Mouse (Mus musculus) liver, embryonic 14 days (tissue): Measurements from ENCODE around the gene Cabp4. TPM values are rescaled to one million over a fixed set of nuclear protein-coding genes. Genes with fewer than 3 reads are reported as not detected.

Source experiments
- polyA plus RNA-seq: library from polyadenylated mRNA; depleted of rRNA; stranded (reverse); fragments of >200 nt; gene quantifications from 2 replicates; pipeline ENCODE4 v1.2.3, GENCODE M21; 2012; rRNA removed

Cabp4 gene
- 0.08 and 0.10 TPM in 2 replicates for polyA plus RNA-seq

GRCm38 (mm10) chr19:4143759-4144268 is at the start of gene Cabp4:
Cabp4 (minus strand) TSS chr19:4144033.

GRCm38 (mm10) chr19:4191528-4192250 is 47.9 kb upstream of the Cabp4 start, which contains the start of gene Ppp1ca:
Ppp1ca (plus strand) TSS chr19:4192065.

DNA sequence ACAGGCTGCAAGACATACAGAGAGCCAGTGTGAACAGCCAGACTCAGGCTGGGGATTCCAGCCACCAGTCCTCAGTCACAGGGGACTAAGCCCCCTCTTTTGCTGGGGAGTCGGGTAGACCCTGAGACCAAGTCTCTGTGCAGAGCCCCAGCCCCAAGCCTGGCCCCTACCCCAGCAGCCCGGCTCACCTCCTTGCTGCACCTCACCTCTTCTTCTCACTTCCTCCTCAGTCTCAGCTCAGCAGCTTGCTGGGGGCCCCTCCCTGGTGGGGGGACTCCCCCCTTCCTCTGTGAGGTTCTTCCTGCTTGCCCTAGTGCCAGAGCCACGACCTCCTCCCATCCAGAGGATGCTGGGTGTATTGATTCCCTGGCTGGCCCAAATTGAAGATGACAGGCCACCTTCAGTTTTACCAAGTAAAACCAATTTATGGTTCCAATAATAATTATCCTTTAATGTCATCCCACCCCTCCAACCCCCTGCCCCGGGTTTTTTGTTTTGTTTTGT is 47.0 kb upstream of the Cabp4 start, which contains the start of gene Tbc1d10c:
Tbc1d10c (minus strand) TSS at position 454 of the 504 bp plus-strand sequence.

GRCm38 (mm10) chr19:4175368-4175947 is 31.6 kb upstream of the Cabp4 start, which contains the start of gene Carns1:
Carns1 (minus strand) TSS chr19:4175479.

GRCm38 (mm10) chr19:4162646-4163542 is 19.1 kb upstream of the Cabp4 start, which contains the start of gene Rps6kb2:
Rps6kb2 (minus strand) TSS chr19:4163354.

DNA sequence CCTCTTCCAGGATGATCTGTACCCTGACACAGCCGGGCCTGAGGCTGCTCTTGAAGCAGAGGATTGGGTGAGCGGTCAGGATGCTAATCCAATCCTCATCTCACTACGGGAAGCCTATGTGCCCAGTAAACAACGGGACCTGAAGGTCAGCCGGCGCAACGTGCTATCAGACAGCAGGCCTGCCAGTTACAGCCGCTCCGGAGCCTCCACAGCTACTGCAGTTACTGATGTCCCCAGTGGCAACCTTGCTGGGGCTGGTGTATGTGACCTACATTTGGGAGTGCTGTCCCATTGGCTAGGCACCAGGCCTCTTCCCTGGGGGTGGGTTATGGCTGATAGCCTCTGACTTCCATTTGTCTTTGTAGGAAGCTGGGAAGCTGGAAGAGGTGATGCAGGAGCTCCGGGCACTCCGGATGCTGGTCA is 9.4 kb upstream of the Cabp4 start, which contains the start of gene Ptprcap:
Ptprcap (plus strand) TSS at position 373 of the 423 bp plus-strand sequence.

DNA sequence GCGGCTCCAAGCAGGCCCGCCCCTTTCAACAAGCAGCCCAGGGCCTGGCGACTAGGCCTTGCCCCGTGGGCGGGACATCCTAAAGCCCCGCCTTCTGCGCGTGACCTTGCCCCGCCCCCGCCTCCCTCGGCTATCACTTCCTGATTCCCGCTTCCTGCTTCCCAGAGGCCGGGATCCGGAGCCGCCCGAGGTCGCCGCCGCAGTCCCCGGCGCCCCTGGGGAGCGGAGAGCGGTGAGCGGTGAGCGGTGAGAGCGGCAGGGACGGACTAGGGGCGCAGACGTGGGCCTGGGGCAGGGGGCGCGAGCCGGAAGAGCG is 4.6 kb upstream of the Cabp4 start, which contains the start of gene Coro1b:
Coro1b (plus strand) TSS at position 129 of the 316 bp plus-strand sequence.

GRCm38 (mm10) chr19:4139446-4139845 is 4.4 kb downstream of the Cabp4 start, which contains the start of gene Gpr152:
Gpr152 (plus strand) TSS chr19:4139787.

DNA sequence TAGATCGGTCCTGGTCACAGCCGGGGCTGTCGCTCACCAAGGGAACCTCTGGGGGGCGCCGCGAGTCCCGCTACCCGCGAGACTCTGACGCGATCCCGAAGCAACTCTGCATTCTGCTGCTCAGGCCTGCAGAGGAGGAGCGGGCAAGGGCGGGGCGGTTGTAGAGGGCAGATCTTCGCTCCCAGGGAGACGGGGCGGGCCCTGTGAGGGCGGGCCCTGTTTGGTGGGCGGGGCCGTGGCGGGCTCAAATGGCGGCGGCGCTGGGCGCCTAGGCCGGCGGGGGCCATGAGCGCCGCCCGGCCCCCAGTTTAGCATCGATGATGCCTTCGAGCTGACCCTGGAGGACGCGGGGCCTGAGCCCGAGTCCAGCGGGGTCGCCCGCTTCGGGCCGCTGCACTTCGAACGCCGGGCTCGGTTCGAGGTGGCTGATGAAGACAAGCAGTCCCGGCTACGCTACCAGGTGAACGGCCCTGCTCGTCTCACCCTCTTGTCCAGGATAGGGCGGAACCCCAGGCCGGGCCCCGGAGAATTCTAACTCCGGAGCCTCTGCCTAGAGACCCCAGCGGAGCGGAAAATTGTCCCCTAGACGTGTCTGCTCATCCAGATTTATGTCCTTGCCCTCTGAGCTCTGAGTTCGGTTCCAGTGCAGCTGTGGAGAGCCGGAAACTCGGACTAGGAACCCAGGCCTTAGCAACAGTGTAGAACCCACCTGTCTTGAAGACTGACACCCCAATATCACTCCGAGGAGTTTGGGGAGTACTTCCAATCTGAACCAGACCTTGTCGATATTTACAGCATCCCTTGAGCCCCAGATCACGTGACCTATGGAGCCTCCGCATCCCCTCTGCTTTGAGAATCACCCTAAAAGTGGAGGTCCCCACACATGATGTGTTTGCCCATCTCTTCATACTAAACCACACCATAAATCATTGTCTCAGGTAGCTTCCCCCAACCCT is 17.8 kb downstream of the Cabp4 start, which contains the start of gene Aip:
Aip (minus strand) TSS at position 118 of the 956 bp plus-strand sequence.

GRCm38 (mm10) chr19:4099837-4100717 is 43.8 kb downstream of the Cabp4 start, which contains the start of gene Pitpnm1:
Pitpnm1 (plus strand) TSS chr19:4099998.

DNA sequence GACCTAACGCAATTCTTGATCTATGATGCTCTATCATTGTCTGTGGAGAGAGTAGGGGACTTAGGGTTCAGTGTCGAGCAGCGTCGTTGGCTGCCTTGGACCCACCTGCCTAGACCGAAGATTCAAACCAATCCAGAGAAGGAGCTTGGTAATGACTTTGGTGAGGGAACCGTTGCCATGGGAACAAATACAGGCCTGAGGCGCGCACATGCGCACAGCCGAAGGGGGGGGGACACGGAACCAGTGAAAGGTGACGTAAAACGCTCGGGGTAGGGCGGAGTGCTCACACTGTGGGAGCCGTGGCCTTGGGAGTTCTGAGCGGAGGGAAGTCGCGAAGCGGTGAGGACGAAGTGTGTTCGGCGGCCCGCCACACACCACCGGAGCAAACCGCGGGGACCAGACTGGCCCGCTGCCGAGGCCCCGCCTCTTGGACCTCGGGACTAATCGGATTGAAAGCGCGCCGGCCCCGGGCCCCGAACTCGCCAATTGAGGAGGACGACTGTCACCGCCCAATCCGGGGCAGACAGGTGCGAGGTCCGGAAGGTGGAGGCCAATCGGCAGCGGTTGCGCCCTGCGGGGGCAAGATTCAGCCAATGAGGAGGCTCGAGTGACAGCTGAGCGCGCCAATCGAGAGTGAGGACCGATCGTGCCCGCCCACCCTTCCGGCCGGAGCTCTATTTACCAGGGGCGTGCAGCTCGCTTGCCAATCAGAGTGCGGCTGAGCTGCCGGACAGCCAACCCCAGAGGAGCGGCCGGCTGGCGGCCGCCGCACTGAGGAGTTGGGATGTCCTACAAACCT is 47.0 kb downstream of the Cabp4 start, which contains the start of gene Cdk2ap2:
Cdk2ap2 (plus strand) TSS at position 541 of the 799 bp plus-strand sequence.

Other genes with a start within 250 kb of the Cabp4 start
- 44.9 and 50.6 TPM in 2 replicates for gene Tcirg1, start 236.9 kb downstream of the Cabp4 start, polyA plus RNA-seq
- 113 and 127 TPM in 2 replicates for gene Ndufs8, start 231.3 kb downstream of the Cabp4 start, polyA plus RNA-seq
- 2.7 and 3.6 TPM in 2 replicates for gene Aldh3b1, start 214.2 kb downstream of the Cabp4 start, polyA plus RNA-seq
- 15.5 and 20.9 TPM in 2 replicates for gene Unc93b1, start 208.8 kb downstream of the Cabp4 start, polyA plus RNA-seq
- gene Aldh3b3, start 185.4 kb downstream of the Cabp4 start, polyA plus RNA-seq: 0.02 TPM in 1 of 2 replicates, not detected in the other
- 0.29 and 0.64 TPM in 2 replicates for gene Aldh3b2, start 171.7 kb downstream of the Cabp4 start, polyA plus RNA-seq
- 8.6 and 11.4 TPM in 2 replicates for gene Acy3, start 157.5 kb downstream of the Cabp4 start, polyA plus RNA-seq
- gene Tbx10, start 151.3 kb downstream of the Cabp4 start, polyA plus RNA-seq: 0.29 and 0.55 TPM in 2 replicates
- gene Nudt8, start 143.5 kb downstream of the Cabp4 start, polyA plus RNA-seq: 2.0 and 3.6 TPM in 2 replicates
- gene Gm49405, start 143.4 kb downstream of the Cabp4 start, polyA plus RNA-seq: 0.59 and 0.60 TPM in 2 replicates
- 1.4 and 1.5 TPM in 2 replicates for gene Doc2g, start 140.7 kb downstream of the Cabp4 start, polyA plus RNA-seq
- gene Ndufv1, start 131.2 kb downstream of the Cabp4 start, polyA plus RNA-seq: 79.3 and 86.8 TPM in 2 replicates
- gene Gstp1, start 106.0 kb downstream of the Cabp4 start, polyA plus RNA-seq: 225 and 279 TPM in 2 replicates
- gene Gstp2, start 98.0 kb downstream of the Cabp4 start, polyA plus RNA-seq: 6.6 and 8.4 TPM in 2 replicates
- 54.9 and 71.8 TPM in 2 replicates for gene Gstp3, start 84.5 kb downstream of the Cabp4 start, polyA plus RNA-seq
- 0.23 and 0.25 TPM in 2 replicates for gene Cabp2, start 62.5 kb downstream of the Cabp4 start, polyA plus RNA-seq
- 46.8 and 54.8 TPM in 2 replicates for gene Cdk2ap2, start 46.9 kb downstream of the Cabp4 start, polyA plus RNA-seq
- gene Pitpnm1, start 44.0 kb downstream of the Cabp4 start, polyA plus RNA-seq: 5.4 and 6.1 TPM in 2 replicates
- gene Aip, start 18.2 kb downstream of the Cabp4 start, polyA plus RNA-seq: 36.6 and 38.9 TPM in 2 replicates
- gene Gpr152, start 4.2 kb downstream of the Cabp4 start, polyA plus RNA-seq: not detected in 2 replicates
- gene Coro1b, start 4.6 kb upstream of the Cabp4 start, polyA plus RNA-seq: 50.4 and 60.2 TPM in 2 replicates
- 12.2 and 12.5 TPM in 2 replicates for gene Ptprcap, start 9.6 kb upstream of the Cabp4 start, polyA plus RNA-seq
- gene Rps6kb2, start 19.3 kb upstream of the Cabp4 start, polyA plus RNA-seq: 16.1 and 20.9 TPM in 2 replicates
- 0.32 and 0.41 TPM in 2 replicates for gene Carns1, start 31.4 kb upstream of the Cabp4 start, polyA plus RNA-seq
- 2.6 and 3.0 TPM in 2 replicates for gene Tbc1d10c, start 47.3 kb upstream of the Cabp4 start, polyA plus RNA-seq
- gene Ppp1ca, start 48.0 kb upstream of the Cabp4 start, polyA plus RNA-seq: 200 and 246 TPM in 2 replicates
- 18.8 and 20.8 TPM in 2 replicates for gene Rad9a, start 57.6 kb upstream of the Cabp4 start, polyA plus RNA-seq
- 0.97 and 1.0 TPM in 2 replicates for gene Clcf1, start 70.2 kb upstream of the Cabp4 start, polyA plus RNA-seq
- gene AC109138.7, start 70.3 kb upstream of the Cabp4 start, polyA plus RNA-seq: not detected in 2 replicates
- 12.3 and 14.6 TPM in 2 replicates for gene Pold4, start 87.9 kb upstream of the Cabp4 start, polyA plus RNA-seq
- gene Ssh3, start 125.1 kb upstream of the Cabp4 start, polyA plus RNA-seq: 2.1 and 2.8 TPM in 2 replicates
- gene Ankrd13d, start 139.1 kb upstream of the Cabp4 start, polyA plus RNA-seq: 0.88 and 1.0 TPM in 2 replicates
- gene Grk2, start 162.2 kb upstream of the Cabp4 start, polyA plus RNA-seq: 28.2 and 29.9 TPM in 2 replicates